Comparison of ENCODE assay signal across 8 mouse cellular contexts in genomic region chr10:77605368-77605767, GRCm38 (mm10). TPM values are rescaled to one million over a fixed set of nuclear protein-coding genes. Genes with fewer than 3 reads are reported as not detected.
DNase-seq lines count a peak whose midpoint lies in the region; ATAC-seq and TF ChIP-seq lines count a peak whose summit lies in the region.

No protein-coding gene starts in this region.

- no peaks in the 10 kb centered on the region for H3K27me3 ChIP-seq in cerebellum, adult 2 months (ENCODE audit: control insufficient read depth, insufficient read depth, low read length)
- H3K27me3 ChIP-seq in forebrain, postnatal 0 days (ENCODE audit: insufficient read depth, low read length), result no peaks in the 10 kb centered on the region
- H3K27me3 ChIP-seq in limb, embryonic 11.5 days (ENCODE audit: control insufficient read depth, insufficient read depth, low read length), result no peaks in the 10 kb centered on the region
- H3K27me3 ChIP-seq in midbrain, embryonic 16.5 days (ENCODE audit: control insufficient read depth, insufficient read depth, low read depth, low read length), result no peaks in the 10 kb centered on the region

- H3K27ac ChIP-seq in cerebellum, adult 2 months (ENCODE audit: insufficient read depth, low read length), result peak overlapping the region; percentile 85
- peak overlapping the region; percentile 96 for H3K27ac ChIP-seq in forebrain, postnatal 0 days (ENCODE audit: low read depth, low read length)
- peak overlapping the region; percentile 89 for H3K27ac ChIP-seq in limb, embryonic 11.5 days (replicated peaks; ENCODE audit: low read depth, low read length)
- peak overlapping the region; percentile 94 for H3K27ac ChIP-seq in midbrain, embryonic 16.5 days (ENCODE audit: low read length)

- TF ChIP-seq CTCF in cerebellum, adult 2 months (IDR thresholded peaks at IDR 0.05; ENCODE audit: borderline replicate concordance, insufficient read depth, low read depth, low read length), result peak; percentile 56; the same call in 1 of the 2 replicates
- TF ChIP-seq CTCF in forebrain, postnatal 0 days (IDR thresholded peaks at IDR 0.05; ENCODE audit: low read depth), result peak; percentile 73

- ATAC-seq in forebrain, postnatal 0 days, result no peak
- no peak for ATAC-seq in limb, embryonic 11.5 days (ENCODE audit: insufficient number of reproducible peaks, low FRiP score, low TSS enrichment, low read depth)
- ATAC-seq in midbrain, embryonic 16.5 days, result peak; percentile 16

- no peaks in the 10 kb centered on the region for H3K9me3 ChIP-seq in forebrain, postnatal 0 days (ENCODE audit: low read length)
- H3K9me3 ChIP-seq in limb, embryonic 11.5 days (ENCODE audit: control insufficient read depth, low read length), result no peaks in the 10 kb centered on the region; the same call in 1 of the 2 replicates
- H3K9me3 ChIP-seq in midbrain, embryonic 16.5 days (replicated peaks; ENCODE audit: control insufficient read depth, low read length, poor library complexity, severe bottlenecking), result no peaks in the 10 kb centered on the region

- peaks cover 14% of the 10 kb centered on the region for H3K4me1 ChIP-seq in cerebellum, adult 2 months (ENCODE audit: control insufficient read depth, insufficient read depth, low read length)
- peaks cover 8% of the 10 kb centered on the region; the same call in 1 of the 2 replicates for H3K4me1 ChIP-seq in forebrain, postnatal 0 days (ENCODE audit: insufficient read depth)
- peaks cover 11% of the 10 kb centered on the region for H3K4me1 ChIP-seq in limb, embryonic 11.5 days (ENCODE audit: control insufficient read depth, insufficient read depth, low read length)
- peaks cover 21% of the 10 kb centered on the region for H3K4me1 ChIP-seq in midbrain, embryonic 16.5 days (ENCODE audit: control insufficient read depth, insufficient read depth, low read length)

- peak overlapping the region; percentile 70 for H3K4me3 ChIP-seq in cerebellum, adult 2 months (replicated peaks; ENCODE audit: insufficient read depth, low read depth, low read length)
- H3K4me3 ChIP-seq in forebrain, postnatal 0 days (ENCODE audit: low read depth, low read length), result peak overlapping the region; percentile 55
- peak overlapping the region; percentile 71 for H3K4me3 ChIP-seq in limb, embryonic 11.5 days (ENCODE audit: low read depth, low read length)
- peak overlapping the region; percentile 77 for H3K4me3 ChIP-seq in midbrain, embryonic 16.5 days (ENCODE audit: low read depth, low read length)

- peaks cover 2% of the 10 kb centered on the region for H3K36me3 ChIP-seq in forebrain, postnatal 0 days (ENCODE audit: insufficient read depth)
- peaks cover 5% of the 10 kb centered on the region; the same call in 1 of the 2 replicates for H3K36me3 ChIP-seq in limb, embryonic 11.5 days (ENCODE audit: control insufficient read depth, insufficient read depth, low read length)
- H3K36me3 ChIP-seq in midbrain, embryonic 16.5 days (ENCODE audit: control insufficient read depth, insufficient read depth, low read length), result peaks cover 3% of the 10 kb centered on the region; the same call in 1 of the 2 replicates

- peak overlapping the region; percentile 81 for H3K9ac ChIP-seq in forebrain, postnatal 0 days
- peak overlapping the region; percentile 90 for H3K9ac ChIP-seq in limb, embryonic 11.5 days (ENCODE audit: low read length)
- no peak overlapping the region; the same call in 1 of the 2 replicates for H3K9ac ChIP-seq in midbrain, embryonic 16.5 days (ENCODE audit: low read depth, low read length)

- no peak for TF ChIP-seq POLR2A in cerebellum, adult 2 months (IDR thresholded peaks at IDR 0.05; ENCODE audit: borderline replicate concordance, insufficient read depth, low read length)

- 3% methylated on average over 1 of the region's 1 CpGs for WGBS in cerebellum, adult 2 months
- WGBS in forebrain, postnatal 0 days, result 18% methylated on average over 1 of the region's 1 CpGs
- WGBS in limb, embryonic 11.5 days, result 63% methylated on average over 1 of the region's 1 CpGs
- WGBS in midbrain, embryonic 16.5 days, result 5% methylated on average over 1 of the region's 1 CpGs

- DNase-seq in cerebellum, adult 2 months, result peak in 1 of 2 experiments; percentile 52
- DNase-seq in cerebellum, adult 9-10 months, result no peak
- DNase-seq in T-cell, adult 2 months (ENCODE audit: low spot score), result peak; percentile 24
- no peak for DNase-seq in forebrain, postnatal 0 days
- peak; percentile 47 for DNase-seq in limb, embryonic 11.5 days (ENCODE audit: low spot score)
- no peak for DNase-seq in adrenal gland, postnatal 10 days
- DNase-seq in adrenal gland, postnatal 25 days, result no peak

- H3K4me2 ChIP-seq in forebrain, postnatal 0 days (ENCODE audit: low read depth), result peak overlapping the region; percentile 87
- peak overlapping the region; percentile 81 for H3K4me2 ChIP-seq in limb, embryonic 11.5 days (ENCODE audit: low read depth, severe bottlenecking)
- H3K4me2 ChIP-seq in midbrain, embryonic 16.5 days (ENCODE audit: low read length), result peak overlapping the region; percentile 63

RNA-seq across cellular contexts. Expression of gene Sumo3, which starts 0.5 kb away (rescaled TPM):
- polyA plus RNA-seq in cerebellum, adult 2 months (2012; rRNA removed), result 301 and 310 TPM in 2 replicates
- total RNA-seq in forebrain, postnatal 0 days (2014; rRNA removed), result 270 and 305 TPM in 2 replicates
- 381 and 398 TPM in 2 replicates for polyA plus RNA-seq in forebrain, postnatal 0 days (2015; fragmentation: Nextera tagmentation; extraction: Ambion mirVana)
- polyA plus RNA-seq in limb, embryonic 11.5 days (2014; fragmentation: Nextera tagmentation; extraction: Ambion mirVana), result 340 and 351 TPM in 2 replicates
- 315 and 350 TPM in 2 replicates for polyA plus RNA-seq in midbrain, embryonic 16.5 days (2015; fragmentation: Nextera tagmentation; extraction: Ambion mirVana)
- total RNA-seq in adrenal gland, postnatal 10 days (2021), result 100 to 1,000 TPM; 119 to 125 TPM
- 104 and 117 TPM in 2 replicates for total RNA-seq in adrenal gland, postnatal 25 days (2021)

RNA-seq across cellular contexts. Expression of gene Gm49325, which starts 0.6 kb away (rescaled TPM):
- polyA plus RNA-seq in cerebellum, adult 2 months (2012; rRNA removed), result 33.8 and 37.7 TPM in 2 replicates
- not detected in 2 replicates for total RNA-seq in forebrain, postnatal 0 days (2014; rRNA removed)
- 27.7 and 33.6 TPM in 2 replicates for polyA plus RNA-seq in forebrain, postnatal 0 days (2015; fragmentation: Nextera tagmentation; extraction: Ambion mirVana)
- 2.3 TPM in 1 of 2 replicates, not detected in the other for polyA plus RNA-seq in limb, embryonic 11.5 days (2014; fragmentation: Nextera tagmentation; extraction: Ambion mirVana)
- polyA plus RNA-seq in midbrain, embryonic 16.5 days (2015; fragmentation: Nextera tagmentation; extraction: Ambion mirVana), result 1.5 and 2.9 TPM in 2 replicates
- 10 to 100 TPM; 22.3 to 30.4 TPM for total RNA-seq in adrenal gland, postnatal 10 days (2021)
- total RNA-seq in adrenal gland, postnatal 25 days (2021), result 20.9 TPM in 1 of 2 replicates, not detected in the other

RNA-seq across cellular contexts. Expression of gene Ube2g2, which starts 16.7 kb away (rescaled TPM):
- polyA plus RNA-seq in cerebellum, adult 2 months (2012; rRNA removed), result 37.5 and 39.5 TPM in 2 replicates
- total RNA-seq in forebrain, postnatal 0 days (2014; rRNA removed), result 41.7 and 45.3 TPM in 2 replicates
- polyA plus RNA-seq in forebrain, postnatal 0 days (2015; fragmentation: Nextera tagmentation; extraction: Ambion mirVana), result 74.9 and 80.3 TPM in 2 replicates
- 52.3 and 52.6 TPM in 2 replicates for polyA plus RNA-seq in limb, embryonic 11.5 days (2014; fragmentation: Nextera tagmentation; extraction: Ambion mirVana)
- 80.9 and 81.8 TPM in 2 replicates for polyA plus RNA-seq in midbrain, embryonic 16.5 days (2015; fragmentation: Nextera tagmentation; extraction: Ambion mirVana)
- 10 to 100 TPM; 44.4 to 46.1 TPM for total RNA-seq in adrenal gland, postnatal 10 days (2021)
- total RNA-seq in adrenal gland, postnatal 25 days (2021), result 45.4 and 45.5 TPM in 2 replicates

RNA-seq across cellular contexts. Expression of gene Pttg1ip, which starts 23.8 kb away (rescaled TPM):
- 113 and 118 TPM in 2 replicates for polyA plus RNA-seq in cerebellum, adult 2 months (2012; rRNA removed)
- 69.6 and 98.3 TPM in 2 replicates for total RNA-seq in forebrain, postnatal 0 days (2014; rRNA removed)
- polyA plus RNA-seq in forebrain, postnatal 0 days (2015; fragmentation: Nextera tagmentation; extraction: Ambion mirVana), result 67.1 and 74.2 TPM in 2 replicates
- 75.5 and 84.6 TPM in 2 replicates for polyA plus RNA-seq in limb, embryonic 11.5 days (2014; fragmentation: Nextera tagmentation; extraction: Ambion mirVana)
- 63.6 and 70.8 TPM in 2 replicates for polyA plus RNA-seq in midbrain, embryonic 16.5 days (2015; fragmentation: Nextera tagmentation; extraction: Ambion mirVana)
- total RNA-seq in adrenal gland, postnatal 10 days (2021), result 100 to 1,000 TPM; 160 to 178 TPM
- 154 and 195 TPM in 2 replicates for total RNA-seq in adrenal gland, postnatal 25 days (2021)

Comparison
In these comparisons a context has a peak if more than half of its experiments do, and no peak if none do; other contexts are left out.
1. DNase-seq: peak in T-cell, adult 2 months (single experiment) and limb, embryonic 11.5 days (single experiment); none in cerebellum, adult 9-10 months (single experiment), forebrain, postnatal 0 days (single experiment), adrenal gland, postnatal 10 days (single experiment) and adrenal gland, postnatal 25 days (single experiment).
2. Peak in every context shown above with its lines, with median percentiles within 50 percentile points of each other: H3K27ac ChIP-seq, H3K4me3 ChIP-seq and H3K4me2 ChIP-seq.